Mouse (Mus musculus) midbrain, embryonic 11.5 days (tissue): ENCODE measurements around the gene Plekhg4. TPM values are rescaled to one million over a fixed set of nuclear protein-coding genes. Genes with fewer than 3 reads are reported as not detected.

Experiments
- ATAC-seq: fragments of 200-750 bp; cut with Nextera tagmentation; 2 replicates; pipeline ENCODE4 v1.8.0; 2017; ENCODE audit warnings: moderate TSS enrichment, moderate library complexity; ENCODE audit not compliant: low FRiP score
- DNase-seq: peaks from one replicate; pipeline ENCODE4 v3.0.0; 2015; ENCODE audit warnings: low spot score; ENCODE audit errors: missing footprints
- H3K27ac ChIP-seq: fragments of 300-500 bp; sonication (generic); 2 replicates; pipeline ENCODE4 v1.5.1; 2014; ENCODE audit warnings: low read depth, low read length
- H3K27me3 ChIP-seq: fragments of 300-500 bp; sonication (generic); 2 replicates; pipeline ENCODE4 v1.6.1; 2014; ENCODE audit warnings: mild to moderate bottlenecking, low read length, moderate library complexity, mixed read lengths; ENCODE audit not compliant: control insufficient read depth, insufficient read depth
- H3K36me3 ChIP-seq: fragments of 300-500 bp; sonication (generic); 2 replicates; pipeline ENCODE4 v1.6.1; 2014; ENCODE audit warnings: mild to moderate bottlenecking, low read length, moderate library complexity, mixed read lengths; ENCODE audit not compliant: control insufficient read depth, insufficient read depth
- H3K4me1 ChIP-seq: fragments of 300-500 bp; sonication (generic); 2 replicates; pipeline ENCODE4 v1.6.1; 2014; ENCODE audit warnings: low read length; ENCODE audit not compliant: control insufficient read depth, insufficient read depth
- H3K4me2 ChIP-seq: fragments of 300-500 bp; sonication (generic); 2 replicates; pipeline ENCODE4 v1.6.1; 2014; ENCODE audit warnings: mild to moderate bottlenecking, moderate library complexity
- H3K4me3 ChIP-seq: fragments of 300-500 bp; sonication (generic); 2 replicates; pipeline ENCODE4 v1.5.1; 2014; ENCODE audit warnings: low read depth, low read length
- H3K9ac ChIP-seq: fragments of 300-500 bp; sonication (generic); 2 replicates; pipeline ENCODE4 v1.6.1; 2014; ENCODE audit warnings: low read length
- H3K9me3 ChIP-seq: fragments of 300-500 bp; sonication (generic); 2 replicates; pipeline ENCODE4 v1.6.1; 2016; ENCODE audit warnings: low read length; ENCODE audit not compliant: control insufficient read depth
- WGBS: fragments of 180-500 bp; shearing (Covaris S2); extraction: QIAGEN DNeasy Blood & Tissue Kit; methylation state at CpG from one replicate; pipeline ENCODE4 v1.1.7; 2014; 5-methylcytosine and 5-hydroxymethylcytosine counted together
- polyA plus RNA-seq: library from polyadenylated mRNA; unstranded; fragments of >200 nt; fragmentation: Nextera tagmentation; extraction: Ambion mirVana; gene quantifications from 2 replicates; pipeline ENCODE4 v1.2.1, GENCODE M21; 2014

The Plekhg4 gene
- polyA plus RNA-seq, 1 experiment from 2014 or later, result 0.61 TPM

DNA sequence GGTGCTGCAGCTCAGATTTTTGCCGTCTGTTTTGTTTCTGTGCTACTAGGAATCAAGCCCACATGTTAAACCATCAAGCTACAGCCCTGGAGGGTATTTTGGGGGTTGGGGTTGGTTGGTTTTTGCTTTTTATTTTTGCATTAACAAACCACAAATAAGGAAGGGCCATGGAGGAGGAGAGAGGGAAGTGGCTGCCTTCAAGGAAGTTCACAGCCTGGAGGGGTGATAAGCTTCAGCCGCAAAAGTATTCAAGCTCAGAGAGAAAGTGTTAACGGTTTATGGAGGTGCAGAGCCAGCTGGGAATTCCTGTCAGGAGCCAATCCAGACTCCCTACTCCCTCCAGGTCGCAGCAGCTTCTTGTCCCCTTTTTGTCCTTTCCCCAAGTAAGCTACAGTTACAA, 34.1 kb upstream of the Plekhg4 start:
- Histone ChIP-seq H3K4me1 (no peaks in the 10 kb centered on the region), H3K4me3 (no peak overlapping the region), H3K36me3 (peaks cover 3% of the 10 kb centered on the region; the same call in 1 of the 2 replicates), H3K4me2 (no peak overlapping the region), H3K9ac (no peak overlapping the region), H3K9me3 (no peaks in the 10 kb centered on the region), H3K27ac (no peak overlapping the region), H3K27me3 (no peaks in the 10 kb centered on the region)
- DNase-seq, result no peak
- WGBS, result 65% methylated on average over 4 of the region's 4 CpGs
- no peak for ATAC-seq

DNA sequence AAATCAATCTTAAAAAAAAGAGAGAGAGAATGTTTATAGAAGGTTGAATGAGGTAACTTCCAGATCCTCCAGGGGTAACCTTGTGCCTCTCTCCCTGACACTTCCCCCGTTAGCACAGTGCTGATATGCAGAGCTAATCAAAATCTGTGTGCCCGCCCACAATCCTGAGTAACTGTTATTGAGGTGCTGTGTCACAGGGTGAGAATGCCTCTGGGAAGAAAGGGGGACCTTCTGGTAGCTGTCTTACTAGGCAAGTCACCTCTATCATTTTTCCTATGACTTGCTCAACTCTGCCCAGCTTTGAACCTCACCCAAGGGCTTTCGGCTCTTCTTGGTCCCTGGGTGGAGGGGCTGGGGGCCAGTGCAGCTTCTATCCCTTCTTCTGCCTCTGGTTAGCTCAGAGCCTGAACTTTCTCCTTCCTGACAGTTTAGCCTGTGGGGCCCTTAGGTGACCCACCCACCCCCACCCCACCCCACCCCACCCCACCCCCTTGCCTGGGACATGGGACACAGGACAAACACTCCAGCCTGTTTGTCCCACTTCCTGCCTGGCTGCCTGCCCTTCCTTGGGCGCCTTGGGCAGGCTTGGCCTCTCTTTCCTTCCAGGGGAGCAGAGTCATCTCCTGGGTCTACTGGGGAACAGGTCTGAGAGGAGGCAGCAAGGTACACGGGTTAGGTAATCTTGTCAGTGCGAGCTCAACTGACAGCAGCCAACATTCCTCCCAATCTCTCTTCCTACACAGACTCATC, 33.0 kb upstream of the Plekhg4 start:
- Histone ChIP-seq H3K27ac (no peak overlapping the region), H3K9ac (no peak overlapping the region), H3K4me3 (no peak overlapping the region), H3K4me2 (no peak overlapping the region), H3K36me3 (no peaks in the 10 kb centered on the region), H3K27me3 (no peaks in the 10 kb centered on the region), H3K9me3 (no peaks in the 10 kb centered on the region), H3K4me1 (no peaks in the 10 kb centered on the region)
- DNase-seq (no peak), ATAC-seq (no peak)
- 83% methylated on average over 6 of the region's 6 CpGs for WGBS

DNA sequence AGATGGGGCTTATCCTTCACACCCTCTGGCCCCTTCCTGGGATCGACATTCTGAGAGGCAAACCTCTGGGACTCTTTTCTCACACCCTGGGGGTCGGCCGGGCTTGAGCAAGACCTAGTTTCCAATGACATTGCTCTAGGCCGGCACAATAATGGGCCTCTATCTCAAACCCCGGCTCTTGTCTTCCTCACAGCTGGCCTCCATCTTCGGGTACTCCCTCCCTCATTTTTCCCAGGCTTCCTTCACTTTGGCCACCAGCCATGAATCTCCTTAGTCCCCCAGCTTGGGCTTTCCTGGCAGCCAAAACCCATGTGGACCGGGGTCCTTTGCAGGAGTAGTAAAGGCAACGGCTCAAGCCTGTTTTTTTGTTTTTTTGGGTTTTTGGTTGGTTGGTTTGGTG, 31.7 kb upstream of the Plekhg4 start:
- Histone ChIP-seq H3K4me3 (no peak overlapping the region), H3K4me1 (peaks cover 4% of the 10 kb centered on the region), H3K9ac (no peak overlapping the region), H3K27ac (no peak overlapping the region), H3K36me3 (no peaks in the 10 kb centered on the region), H3K4me2 (no peak overlapping the region), H3K27me3 (no peaks in the 10 kb centered on the region), H3K9me3 (no peaks in the 10 kb centered on the region)
- no peak for ATAC-seq
- 63% methylated on average over 8 of the region's 8 CpGs for WGBS
- no peak for DNase-seq

DNA sequence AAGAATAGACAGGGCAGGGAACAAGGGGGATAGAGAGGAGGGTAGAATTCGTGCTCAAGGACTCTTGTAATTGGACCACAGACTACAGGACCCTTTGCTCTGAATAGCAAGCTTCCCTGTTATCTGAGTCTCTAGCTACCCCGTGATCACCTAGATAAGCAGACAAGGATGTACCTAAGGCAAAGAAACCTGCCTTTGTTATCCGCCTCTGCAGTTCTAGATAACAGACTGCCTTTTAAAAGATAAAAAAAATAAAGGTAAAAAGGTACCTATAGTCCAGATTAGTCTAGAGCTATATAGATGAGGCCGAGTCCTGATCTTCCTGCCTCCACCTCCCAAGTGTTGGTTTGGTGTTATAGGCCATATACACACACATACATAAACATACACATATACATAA, 30.3 kb upstream of the Plekhg4 start:
- ATAC-seq (no peak), DNase-seq (no peak)
- Histone ChIP-seq H3K9ac (no peak overlapping the region), H3K9me3 (no peaks in the 10 kb centered on the region), H3K4me2 (no peak overlapping the region), H3K27me3 (no peaks in the 10 kb centered on the region; the same call in 1 of the 2 replicates), H3K36me3 (no peaks in the 10 kb centered on the region), H3K4me3 (no peak overlapping the region), H3K27ac (no peak overlapping the region), H3K4me1 (peaks cover 11% of the 10 kb centered on the region)
- 84% methylated on average over 4 of the region's 4 CpGs for WGBS

DNA sequence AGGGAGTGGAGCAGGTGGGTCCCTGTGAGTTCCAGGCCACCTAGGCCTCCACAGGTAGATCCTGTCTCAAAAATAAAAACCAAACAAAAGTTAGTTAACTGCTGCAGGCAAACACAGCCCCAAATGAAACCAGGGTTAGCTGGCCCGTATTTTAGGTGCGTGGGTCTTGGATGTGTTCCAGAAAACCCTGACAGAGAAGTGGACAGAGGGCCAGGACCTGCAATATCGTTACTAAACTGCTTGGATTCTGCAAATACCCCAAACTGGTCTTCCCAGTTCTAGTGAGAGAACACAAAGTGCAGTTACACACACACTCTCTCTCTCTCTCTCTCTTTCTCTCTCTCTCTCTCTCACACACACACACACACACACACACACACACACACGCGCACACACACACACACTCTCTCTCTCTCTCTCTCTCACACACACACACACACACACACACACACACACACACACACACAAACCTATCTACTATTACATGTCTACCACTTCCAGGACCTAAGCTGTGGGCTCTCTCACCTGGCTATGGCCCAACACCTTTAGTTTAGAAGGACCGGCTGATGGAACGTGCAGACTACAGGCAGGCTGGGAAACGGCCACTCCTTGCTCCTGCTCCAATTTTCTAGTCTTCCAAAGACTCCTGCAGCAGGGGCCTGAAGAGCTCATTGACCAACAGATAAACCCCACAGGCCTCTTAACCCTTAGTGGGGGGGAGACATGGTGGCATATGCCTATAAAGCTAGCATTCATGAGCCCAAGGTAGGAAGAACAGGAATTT, 29.1 kb upstream of the Plekhg4 start:
- DNase-seq (no peak), ATAC-seq (no peak)
- 79% methylated on average over 8 of the region's 8 CpGs for WGBS
- H3K27ac ChIP-seq, result no peak overlapping the region
- H3K27me3 ChIP-seq, result no peaks in the 10 kb centered on the region; the same call in 1 of the 2 replicates
- no peaks in the 10 kb centered on the region for H3K9me3 ChIP-seq
- no peak overlapping the region for H3K4me2 ChIP-seq
- H3K4me1 ChIP-seq, result peaks cover 17% of the 10 kb centered on the region
- no peaks in the 10 kb centered on the region for H3K36me3 ChIP-seq
- no peak overlapping the region for H3K4me3 ChIP-seq
- H3K9ac ChIP-seq, result no peak overlapping the region

DNA sequence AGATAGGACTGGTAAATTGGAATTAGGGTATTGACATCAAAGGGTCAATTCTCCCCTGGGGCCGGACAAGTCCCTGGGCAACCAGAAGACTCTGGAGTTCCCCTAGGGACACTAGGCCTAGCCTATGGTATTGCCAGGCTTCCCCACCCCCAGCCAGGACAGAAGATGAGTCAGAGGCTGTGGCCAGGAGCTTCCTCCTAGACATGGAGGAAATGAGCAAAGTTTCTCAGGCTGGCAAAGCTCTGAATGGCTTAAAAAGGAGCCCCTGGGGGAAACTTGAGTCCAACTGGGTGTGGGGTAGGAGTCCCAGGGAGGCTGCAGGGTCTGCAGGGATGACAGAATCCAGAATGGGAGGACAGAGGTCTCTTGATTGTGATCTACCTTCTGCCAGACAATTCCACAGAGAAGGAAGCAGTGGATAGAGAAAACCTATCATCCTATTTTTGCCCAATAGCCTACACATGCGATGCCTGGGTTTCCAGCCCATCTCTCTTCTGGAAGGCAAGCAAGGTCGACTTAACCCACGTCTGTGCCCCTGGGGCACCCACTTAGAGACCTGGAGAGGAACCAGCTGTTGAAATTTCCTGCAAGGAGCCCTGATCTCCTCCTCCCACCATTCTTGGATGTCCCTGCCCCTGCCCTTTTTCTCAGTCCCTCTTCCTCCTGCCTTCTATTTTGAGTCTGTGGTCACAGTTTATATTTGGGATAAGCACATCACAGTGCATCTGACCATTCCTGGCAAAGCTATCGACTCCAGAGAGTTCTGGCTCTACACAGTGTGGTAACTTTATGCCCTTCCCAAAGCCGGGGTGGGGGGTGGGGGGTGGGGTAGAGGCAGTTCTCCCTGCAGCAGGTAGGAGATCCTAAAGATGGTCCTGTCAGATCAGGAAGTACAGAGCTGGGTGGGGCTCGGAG, 27.8 kb upstream of the Plekhg4 start:
- Histone ChIP-seq H3K36me3 (no peaks in the 10 kb centered on the region), H3K27me3 (no peaks in the 10 kb centered on the region; the same call in 1 of the 2 replicates), H3K4me3 (no peak overlapping the region), H3K4me2 (no peak overlapping the region), H3K9me3 (no peaks in the 10 kb centered on the region), H3K4me1 (peaks cover 19% of the 10 kb centered on the region), H3K9ac (no peak overlapping the region), H3K27ac (no peak overlapping the region)
- ATAC-seq (no peak), DNase-seq (no peak)
- WGBS, result 68% methylated on average over 7 of the region's 7 CpGs

DNA sequence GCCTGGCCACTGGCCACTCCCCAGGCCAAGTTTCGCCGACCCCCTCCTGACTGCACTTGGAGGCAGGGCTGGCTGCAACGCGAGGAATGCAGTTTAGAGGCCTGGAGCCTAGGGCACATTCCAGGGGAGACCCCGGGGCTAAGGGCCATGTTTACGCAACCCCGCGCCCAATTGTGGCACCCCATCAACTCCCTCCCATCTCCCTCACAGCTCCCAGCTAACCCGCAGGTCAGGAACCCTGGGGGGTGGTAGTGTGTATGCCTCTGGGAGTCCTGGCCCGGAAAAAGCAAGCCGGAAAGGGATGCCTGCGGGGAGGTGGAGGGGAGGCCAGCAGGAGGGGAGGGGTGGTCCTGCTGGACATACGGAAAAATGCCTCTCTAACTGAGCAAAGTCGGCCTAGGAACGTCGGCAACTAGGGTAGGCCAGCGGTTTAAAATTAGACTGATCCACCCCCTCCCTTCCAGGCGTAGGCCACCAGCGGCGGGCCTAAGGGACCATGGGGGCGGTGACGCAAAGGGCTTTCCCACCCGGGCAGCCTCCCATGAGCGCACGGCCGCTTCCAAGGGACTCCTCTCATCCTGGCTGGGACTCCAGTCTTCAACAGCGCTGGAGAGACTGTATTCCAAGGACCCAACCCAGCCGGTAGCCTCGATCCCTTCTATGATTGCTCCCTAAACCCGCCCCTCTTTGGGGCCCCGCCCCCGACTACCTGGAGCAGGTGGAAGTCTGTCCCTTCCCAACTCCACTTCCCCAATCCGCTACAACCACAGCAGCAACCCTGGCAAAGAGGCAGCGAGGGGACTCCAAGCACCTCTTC, 26.3 kb upstream of the Plekhg4 start:
- Histone ChIP-seq H3K9ac (peak overlapping the region; percentile 69), H3K27ac (no peak overlapping the region), H3K36me3 (no peaks in the 10 kb centered on the region), H3K4me2 (peak overlapping the region; percentile 99), H3K4me3 (peak overlapping the region; percentile 62), H3K27me3 (no peaks in the 10 kb centered on the region; the same call in 1 of the 2 replicates), H3K9me3 (no peaks in the 10 kb centered on the region), H3K4me1 (peaks cover 19% of the 10 kb centered on the region)
- under 1% methylated on average over 34 of the region's 34 CpGs for WGBS
- ATAC-seq (peak; percentile 14), DNase-seq (peak; percentile 94)
